Mouse (Mus musculus) brain, embryonic 14.5 days (tissue): ENCODE measurements around the gene BC017158.

Experiments used
- CTCF ChIP-seq: fragments of 200-500 bp; IDR thresholded peaks from 2 replicates; pipeline ENCODE4 v1.5.1; 2012; ENCODE audit warnings: inconsistent platforms, mild to moderate bottlenecking, moderate library complexity, borderline replicate concordance; ENCODE audit not compliant: insufficient read depth, insufficient read length; ENCODE audit errors: extremely low read depth
- POLR2A ChIP-seq: fragments of 200-500 bp; IDR thresholded peaks from 2 replicates; pipeline ENCODE4 v1.6.1; 2012; ENCODE audit warnings: mild to moderate bottlenecking, inconsistent platforms, borderline replicate concordance; ENCODE audit not compliant: poor library complexity, insufficient read depth, insufficient read length, severe bottlenecking; ENCODE audit errors: extremely low read depth

DNA sequence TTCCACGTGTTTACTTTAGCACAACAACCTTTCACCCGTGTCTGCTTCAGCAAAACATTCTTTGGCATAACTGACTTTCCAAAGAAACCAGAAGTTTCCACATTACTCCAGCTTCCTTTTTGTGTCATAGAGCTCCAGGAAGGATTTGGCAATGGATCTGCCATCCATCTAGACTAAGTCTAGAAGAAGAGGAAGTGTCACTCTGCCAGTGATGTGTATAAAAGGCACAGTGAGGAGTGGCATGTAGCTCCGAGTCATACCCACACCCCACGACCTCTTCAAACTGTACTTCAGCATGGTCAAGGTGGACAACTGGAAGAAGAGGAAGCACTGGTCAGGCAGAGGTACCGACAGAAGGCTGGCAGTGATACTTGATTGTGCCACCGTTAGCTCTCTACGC, 46.5 kb upstream of the BC017158 start:
- TF ChIP-seq CTCF (no peak), POLR2A (no peak)
